9 mouse cellular contexts compared by ENCODE assay signal in the genomic region with DNA sequence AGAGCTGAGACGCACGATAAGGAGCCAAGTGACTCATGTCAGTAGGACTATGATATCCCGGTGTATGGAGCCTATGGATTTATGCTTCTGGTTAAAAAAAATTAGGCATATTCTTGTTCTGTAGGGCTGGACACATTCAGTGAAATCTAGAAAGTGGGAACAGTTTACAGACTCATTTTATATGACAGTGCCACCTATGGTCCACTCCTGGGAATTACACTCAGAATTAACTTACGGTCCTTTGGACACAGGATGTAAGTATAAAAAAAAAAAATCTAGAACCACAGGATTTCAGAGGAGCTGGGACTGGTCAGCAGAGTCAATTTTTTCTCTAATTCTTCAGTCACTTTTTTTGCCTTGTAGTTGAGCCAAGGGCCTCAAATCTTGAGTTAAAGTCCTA. TPM values are rescaled to one million over a fixed set of nuclear protein-coding genes. Genes with fewer than 3 reads are reported as not detected.
A peak's percentile ranks its signal among the peaks of the same experiment; 100 is the strongest.
DNase-seq lines count a peak whose midpoint lies in the region; ATAC-seq lines count a peak whose summit lies in the region.
"Had no signal": no experiment of that assay in that cellular context is flagged by ENCODE, and none has a peak within 500 bp of the region (broad histone marks: within the 10 kb centered on the region; RNA-seq: fewer than 3 reads in every experiment).

No protein-coding gene starts in this region.

- no peak overlapping the region for H3K4me2 ChIP-seq in forebrain, embryonic 14.5 days (ENCODE audit: low read length)
- no peak overlapping the region for H3K4me2 ChIP-seq in forebrain, embryonic 12.5 days
- H3K4me2 ChIP-seq in neural tube, embryonic 11.5 days (ENCODE audit: low read depth) = no peak overlapping the region
- no peak overlapping the region for H3K4me2 ChIP-seq in kidney, embryonic 14.5 days (replicated peaks; ENCODE audit: low read depth, low read length)

- H3K36me3 ChIP-seq in forebrain, embryonic 14.5 days (ENCODE audit: control insufficient read depth, insufficient read depth, low read length) = no peaks in the 10 kb centered on the region
- H3K36me3 ChIP-seq in forebrain, embryonic 12.5 days (replicated peaks) = no peaks in the 10 kb centered on the region
- no peaks in the 10 kb centered on the region for H3K36me3 ChIP-seq in neural tube, embryonic 11.5 days (ENCODE audit: control insufficient read depth, insufficient read depth, low read length)
- no peaks in the 10 kb centered on the region for H3K36me3 ChIP-seq in kidney, embryonic 14.5 days (ENCODE audit: control insufficient read depth, insufficient read depth, low read length)

- no peak overlapping the region for H3K4me3 ChIP-seq in forebrain, embryonic 14.5 days (ENCODE audit: low read depth, low read length)
- no peak overlapping the region for H3K4me3 ChIP-seq in forebrain, embryonic 12.5 days (replicated peaks)
- H3K4me3 ChIP-seq in neural tube, embryonic 11.5 days (ENCODE audit: low read depth, low read length) = no peak overlapping the region
- H3K4me3 ChIP-seq in kidney, embryonic 14.5 days (ENCODE audit: low read length) = no peak overlapping the region
- H3K4me3 ChIP-seq: myocyte had no signal

- no peak overlapping the region for H3K9ac ChIP-seq in forebrain, embryonic 14.5 days (ENCODE audit: low read length)
- H3K9ac ChIP-seq in forebrain, embryonic 12.5 days = no peak overlapping the region
- H3K9ac ChIP-seq in neural tube, embryonic 11.5 days (ENCODE audit: low read length) = no peak overlapping the region
- no peak overlapping the region for H3K9ac ChIP-seq in kidney, embryonic 14.5 days (ENCODE audit: low read depth, low read length)

- 54% methylated on average over 4 of the region's 4 CpGs for WGBS in forebrain, embryonic 14.5 days
- 53% methylated on average over 4 of the region's 4 CpGs for WGBS in forebrain, embryonic 12.5 days
- WGBS in neural tube, embryonic 11.5 days = 58% methylated on average over 4 of the region's 4 CpGs
- WGBS in kidney, embryonic 14.5 days = 54% methylated on average over 4 of the region's 4 CpGs

- H3K4me1 ChIP-seq in forebrain, embryonic 14.5 days (ENCODE audit: control insufficient read depth, insufficient read depth, low read length) = no peaks in the 10 kb centered on the region
- H3K4me1 ChIP-seq in forebrain, embryonic 12.5 days = no peaks in the 10 kb centered on the region
- no peaks in the 10 kb centered on the region for H3K4me1 ChIP-seq in neural tube, embryonic 11.5 days (ENCODE audit: control insufficient read depth, insufficient read depth, low read length)
- H3K4me1 ChIP-seq in kidney, embryonic 14.5 days (ENCODE audit: control insufficient read depth, insufficient read depth, low read length) = no peaks in the 10 kb centered on the region

- DNase-seq in forebrain, embryonic 14.5 days (ENCODE audit: low spot score) = peak; percentile 78
- peak; percentile 16 for DNase-seq in neural tube, embryonic 11.5 days (ENCODE audit: low spot score)
- no peak for DNase-seq in neural tube, embryonic 10.5 days (ENCODE audit: extremely low spot score, low spot score)
- DNase-seq in c-Kit-positive CD71-positive TER-119-negative erythroid progenitor cells, embryonic 14.5 days (ENCODE audit: low read depth) = peak; percentile 66
- DNase-seq in retina, embryonic 14.5 days (ENCODE audit: low spot score) = peak; percentile 80
- DNase-seq in adrenal gland, postnatal 25 days = no peak

- H3K9me3 ChIP-seq in forebrain, embryonic 14.5 days (replicated peaks; ENCODE audit: control insufficient read depth, low read length) = no peaks in the 10 kb centered on the region
- H3K9me3 ChIP-seq in forebrain, embryonic 12.5 days = no peaks in the 10 kb centered on the region
- H3K9me3 ChIP-seq in neural tube, embryonic 11.5 days (ENCODE audit: control insufficient read depth, low read length) = no peaks in the 10 kb centered on the region
- H3K9me3 ChIP-seq in kidney, embryonic 14.5 days (ENCODE audit: control insufficient read depth, low read length) = no peaks in the 10 kb centered on the region

- peak; percentile 40; the same call in 1 of the 2 replicates for ATAC-seq in forebrain, embryonic 14.5 days
- no peak for ATAC-seq in forebrain, embryonic 12.5 days (ENCODE audit: low FRiP score)
- no peak for ATAC-seq in neural tube, embryonic 11.5 days (ENCODE audit: insufficient read depth, low FRiP score, low TSS enrichment)
- 0 out of 2 replicates have a peak, but pooled peaks have one; percentile 20 for ATAC-seq in kidney, embryonic 14.5 days (ENCODE audit: low FRiP score, low TSS enrichment)

- H3K27ac ChIP-seq in forebrain, embryonic 14.5 days (ENCODE audit: low read depth, low read length) = no peak overlapping the region
- no peak overlapping the region for H3K27ac ChIP-seq in forebrain, embryonic 12.5 days
- H3K27ac ChIP-seq in neural tube, embryonic 11.5 days (ENCODE audit: low read depth, low read length) = no peak overlapping the region
- no peak overlapping the region for H3K27ac ChIP-seq in kidney, embryonic 14.5 days (ENCODE audit: low read depth, low read length)

- H3K27me3 ChIP-seq in forebrain, embryonic 14.5 days (replicated peaks; ENCODE audit: control insufficient read depth, insufficient read depth, low read length) = no peaks in the 10 kb centered on the region
- H3K27me3 ChIP-seq in forebrain, embryonic 12.5 days = no peaks in the 10 kb centered on the region
- no peaks in the 10 kb centered on the region for H3K27me3 ChIP-seq in neural tube, embryonic 11.5 days (ENCODE audit: control insufficient read depth, insufficient read depth, low read length)
- H3K27me3 ChIP-seq in kidney, embryonic 14.5 days (ENCODE audit: control insufficient read depth, insufficient read depth, low read length) = no peaks in the 10 kb centered on the region

RNA-seq across cellular contexts. Expression of gene Slc30a5, which starts 20.9 kb away (rescaled TPM):
- 35.8 and 39.4 TPM in 2 replicates for polyA plus RNA-seq in forebrain, embryonic 14.5 days (2014; fragmentation: Nextera tagmentation; extraction: Ambion mirVana)
- polyA plus RNA-seq in forebrain, embryonic 12.5 days (2016; fragmentation: Nextera tagmentation; extraction: Ambion mirVana) = 44.5 and 47.1 TPM in 2 replicates
- 48.2 and 49.8 TPM in 2 replicates for polyA plus RNA-seq in neural tube, embryonic 11.5 days (2014; fragmentation: Nextera tagmentation; extraction: Ambion mirVana)
- polyA plus RNA-seq in kidney, embryonic 14.5 days (2014; fragmentation: Nextera tagmentation; extraction: Ambion mirVana) = 33.9 and 65.9 TPM in 2 replicates
- total RNA-seq in adrenal gland, postnatal 25 days (2021) = 46.1 and 47.9 TPM in 2 replicates

Comparison
In these comparisons a context has a peak if more than half of its experiments do, and no peak if none do; other contexts are left out.
1. ATAC-seq: peak in forebrain, embryonic 14.5 days (single experiment) and kidney, embryonic 14.5 days (single experiment); none in forebrain, embryonic 12.5 days (single experiment) and neural tube, embryonic 11.5 days (single experiment).
2. DNase-seq: peak in forebrain, embryonic 14.5 days (single experiment), neural tube, embryonic 11.5 days (single experiment), c-Kit-positive CD71-positive TER-119-negative erythroid progenitor cells, embryonic 14.5 days (single experiment) and retina, embryonic 14.5 days (single experiment); none in neural tube, embryonic 10.5 days (single experiment) and adrenal gland, postnatal 25 days (single experiment).